Mouse (Mus musculus): ENCODE data around the gene Itga2b. TPM values are rescaled to one million over a fixed set of nuclear protein-coding genes. Genes with fewer than 3 reads are reported as not detected.

Itga2b gene
- not detected for polyA plus RNA-seq (2014; fragmentation: Illumina TruSeq; extraction: RNeasy Lipid Tissue Mini Kit (QIAGEN cat#74804); ENCODE audit: low read depth, low replicate concordance)

GRCm38 (mm10) chr11:102469648-102470357 lies at the start of gene Itga2b:
Gene Itga2b, minus strand, starts transcription at chr11:102470122.

GRCm38 (mm10) chr11:102447497-102447896 lies 22.4 kb downstream of the Itga2b start, which contains the start of gene Fam171a2:
Gene Fam171a2, minus strand, starts transcription at chr11:102447682.

DNA sequence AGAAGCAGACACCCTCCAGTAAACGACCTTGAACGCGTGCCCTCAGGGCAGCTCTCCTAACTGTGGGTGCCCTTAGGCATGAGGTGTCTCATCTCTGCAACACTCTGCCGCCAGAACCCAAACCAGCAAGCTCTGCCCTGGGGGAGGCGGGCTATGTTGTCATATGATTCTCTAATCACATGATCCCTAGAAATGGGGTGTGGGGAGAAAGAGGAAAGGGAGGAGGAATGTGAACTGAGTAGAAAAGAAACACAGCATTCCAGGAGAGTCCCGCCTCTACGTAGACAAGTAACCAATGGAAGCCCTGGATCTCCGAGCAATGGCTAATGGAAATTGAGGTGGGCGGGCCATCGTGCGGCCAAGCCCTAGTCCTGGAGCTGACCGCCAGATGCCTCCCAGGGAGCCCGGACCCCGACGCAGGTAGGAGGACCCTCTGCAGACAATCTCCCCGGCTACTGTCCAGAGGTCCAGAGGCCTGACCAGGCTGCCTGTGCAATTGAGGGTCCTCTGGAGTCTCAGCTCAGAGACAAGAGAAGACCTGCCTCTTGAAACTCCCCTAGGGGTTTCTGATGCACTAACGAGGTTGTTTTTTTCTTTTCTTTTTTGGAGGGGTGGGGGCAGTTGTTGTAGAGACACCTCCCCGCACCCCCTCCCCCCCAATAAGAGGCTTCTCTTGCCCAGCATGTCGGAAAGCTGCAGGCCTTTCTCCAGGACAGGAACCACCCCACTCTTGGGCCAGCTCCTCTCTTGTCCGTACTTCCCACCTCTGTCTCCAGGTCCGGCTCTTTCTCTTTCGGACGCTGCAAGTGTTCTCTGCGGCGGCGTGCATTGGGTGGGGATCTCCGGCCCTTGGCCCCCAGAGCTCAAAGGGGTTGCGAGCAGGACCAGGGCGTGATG lies 39.6 kb downstream of the Itga2b start, which contains the start of gene Grn:
TSS of gene Grn (plus strand) at position 195 of the 897 bp plus-strand sequence.

GRCm38 (mm10) chr11:102407834-102408215 lies 62.1 kb downstream of the Itga2b start, which contains the start of gene Slc25a39:
Gene Slc25a39, minus strand, starts transcription at chr11:102407946.

Other genes with a start within 250 kb of the Itga2b start
- gene Hdac5, start 240.0 kb downstream of the Itga2b start, polyA plus RNA-seq (2014; fragmentation: Illumina TruSeq; extraction: RNeasy Lipid Tissue Mini Kit (QIAGEN cat#74804); ENCODE audit: low read depth, low replicate concordance) = 3.7 TPM
- gene BC030867, start 221.2 kb downstream of the Itga2b start, polyA plus RNA-seq (2014; fragmentation: Illumina TruSeq; extraction: RNeasy Lipid Tissue Mini Kit (QIAGEN cat#74804); ENCODE audit: low read depth, low replicate concordance) = not detected
- gene Asb16, start 201.4 kb downstream of the Itga2b start, polyA plus RNA-seq (2014; fragmentation: Illumina TruSeq; extraction: RNeasy Lipid Tissue Mini Kit (QIAGEN cat#74804); ENCODE audit: low read depth, low replicate concordance) = not detected
- gene Tmub2, start 185.2 kb downstream of the Itga2b start, polyA plus RNA-seq (2014; fragmentation: Illumina TruSeq; extraction: RNeasy Lipid Tissue Mini Kit (QIAGEN cat#74804); ENCODE audit: low read depth, low replicate concordance) = 3.8 TPM
- gene Atxn7l3, start 173.5 kb downstream of the Itga2b start, polyA plus RNA-seq (2014; fragmentation: Illumina TruSeq; extraction: RNeasy Lipid Tissue Mini Kit (QIAGEN cat#74804); ENCODE audit: low read depth, low replicate concordance) = 3.3 TPM
- 12.1 TPM for gene Ubtf, start 150.4 kb downstream of the Itga2b start, polyA plus RNA-seq (2014; fragmentation: Illumina TruSeq; extraction: RNeasy Lipid Tissue Mini Kit (QIAGEN cat#74804); ENCODE audit: low read depth, low replicate concordance)
- not detected for gene Slc4a1, start 103.9 kb downstream of the Itga2b start, polyA plus RNA-seq (2014; fragmentation: Illumina TruSeq; extraction: RNeasy Lipid Tissue Mini Kit (QIAGEN cat#74804); ENCODE audit: low read depth, low replicate concordance)
- gene Rundc3a, start 76.7 kb downstream of the Itga2b start, polyA plus RNA-seq (2014; fragmentation: Illumina TruSeq; extraction: RNeasy Lipid Tissue Mini Kit (QIAGEN cat#74804); ENCODE audit: low read depth, low replicate concordance) = not detected
- gene Slc25a39, start 62.2 kb downstream of the Itga2b start, polyA plus RNA-seq (2014; fragmentation: Illumina TruSeq; extraction: RNeasy Lipid Tissue Mini Kit (QIAGEN cat#74804); ENCODE audit: low read depth, low replicate concordance) = 57.4 TPM
- 12.5 TPM for gene Grn, start 39.8 kb downstream of the Itga2b start, polyA plus RNA-seq (2014; fragmentation: Illumina TruSeq; extraction: RNeasy Lipid Tissue Mini Kit (QIAGEN cat#74804); ENCODE audit: low read depth, low replicate concordance)
- not detected for gene Fam171a2, start 22.4 kb downstream of the Itga2b start, polyA plus RNA-seq (2014; fragmentation: Illumina TruSeq; extraction: RNeasy Lipid Tissue Mini Kit (QIAGEN cat#74804); ENCODE audit: low read depth, low replicate concordance)
- gene Gpatch8, start 86.3 kb upstream of the Itga2b start, polyA plus RNA-seq (2014; fragmentation: Illumina TruSeq; extraction: RNeasy Lipid Tissue Mini Kit (QIAGEN cat#74804); ENCODE audit: low read depth, low replicate concordance) = 8.2 TPM
- gene Gm11627, start 109.3 kb upstream of the Itga2b start, polyA plus RNA-seq (2014; fragmentation: Illumina TruSeq; extraction: RNeasy Lipid Tissue Mini Kit (QIAGEN cat#74804); ENCODE audit: low read depth, low replicate concordance) = not detected
- not detected for gene Fzd2, start 134.3 kb upstream of the Itga2b start, polyA plus RNA-seq (2014; fragmentation: Illumina TruSeq; extraction: RNeasy Lipid Tissue Mini Kit (QIAGEN cat#74804); ENCODE audit: low read depth, low replicate concordance)
- not detected for gene Meioc, start 193.6 kb upstream of the Itga2b start, polyA plus RNA-seq (2014; fragmentation: Illumina TruSeq; extraction: RNeasy Lipid Tissue Mini Kit (QIAGEN cat#74804); ENCODE audit: low read depth, low replicate concordance)
- 17.3 TPM for gene Ccdc43, start 227.7 kb upstream of the Itga2b start, polyA plus RNA-seq (2014; fragmentation: Illumina TruSeq; extraction: RNeasy Lipid Tissue Mini Kit (QIAGEN cat#74804); ENCODE audit: low read depth, low replicate concordance)